Mouse (Mus musculus) splenic B cell, adult 2 months (primary cell): ENCODE measurements around the gene Ttyh2.

ENCODE experiments used
- DNase-seq: peaks from one replicate; pipeline ENCODE4 v3.0.0-alpha.2; 2011; ENCODE audit warnings: low read depth, low spot score
- H3K27me3 ChIP-seq: 2 replicates; pipeline ENCODE4 v1.6.1; 2012; ENCODE audit warnings: mild to moderate bottlenecking, low read length, moderate library complexity, mixed read lengths; ENCODE audit not compliant: control insufficient read depth, poor library complexity, insufficient read depth, severe bottlenecking
- H3K36me3 ChIP-seq: 2 replicates; pipeline ENCODE4 v1.6.1; 2012; ENCODE audit warnings: mild to moderate bottlenecking, low read length, moderate library complexity, mixed read lengths; ENCODE audit not compliant: control insufficient read depth, poor library complexity, insufficient read depth, severe bottlenecking

The Ttyh2 gene

GRCm38 (mm10) chr11:114675341-114675825, at the start of gene Ttyh2:
Gene Ttyh2, plus strand, starts transcription at chr11:114675431.
- no peaks in the 10 kb centered on the region for H3K27me3 ChIP-seq
- peaks cover 12% of the 10 kb centered on the region for H3K36me3 ChIP-seq
- DNase-seq, result peak; percentile 76

GRCm38 (mm10) chr11:114626071-114626690, 49.0 kb upstream of the Ttyh2 start:
- DNase-seq, result no peak
- H3K36me3 ChIP-seq, result no peaks in the 10 kb centered on the region
- H3K27me3 ChIP-seq, result no peaks in the 10 kb centered on the region; the same call in 1 of the 2 replicates

- DNase-seq, result no peak
- Histone ChIP-seq H3K36me3 (no peaks in the 10 kb centered on the region), H3K27me3 (no peaks in the 10 kb centered on the region; the same call in 1 of the 2 replicates)
Observed at GRCm38 (mm10) chr11:114627036-114627435, 48.2 kb upstream of the Ttyh2 start.

- DNase-seq, result peak; percentile 21
Observed at GRCm38 (mm10) chr11:114628032-114628431, 47.2 kb upstream of the Ttyh2 start.

GRCm38 (mm10) chr11:114630044-114630443, 45.2 kb upstream of the Ttyh2 start:
- peaks cover 3% of the 10 kb centered on the region; the same call in 1 of the 2 replicates for H3K27me3 ChIP-seq
- peak; percentile 12 for DNase-seq
- no peaks in the 10 kb centered on the region for H3K36me3 ChIP-seq

More at GRCm38 (mm10) chr11:114628032-114628431, 47.2 kb upstream of the Ttyh2 start:
- Histone ChIP-seq H3K36me3 (no peaks in the 10 kb centered on the region), H3K27me3 (peaks cover under 1% of the 10 kb centered on the region; the same call in 1 of the 2 replicates)

- no peak for DNase-seq
Observed at GRCm38 (mm10) chr11:114632266-114632665, 43.0 kb upstream of the Ttyh2 start.

GRCm38 (mm10) chr11:114636292-114636691, 38.9 kb upstream of the Ttyh2 start:
- DNase-seq, result peak; percentile 82
- H3K27me3 ChIP-seq, result peaks cover 3% of the 10 kb centered on the region
- no peaks in the 10 kb centered on the region for H3K36me3 ChIP-seq

More at GRCm38 (mm10) chr11:114632266-114632665, 43.0 kb upstream of the Ttyh2 start:
- Histone ChIP-seq H3K36me3 (no peaks in the 10 kb centered on the region), H3K27me3 (peaks cover 3% of the 10 kb centered on the region; the same call in 1 of the 2 replicates)

- DNase-seq, result no peak
- H3K36me3 ChIP-seq, result no peaks in the 10 kb centered on the region
- peaks cover 3% of the 10 kb centered on the region for H3K27me3 ChIP-seq
Observed at GRCm38 (mm10) chr11:114636727-114637505, 38.3 kb upstream of the Ttyh2 start.

- H3K27me3 ChIP-seq, result no peaks in the 10 kb centered on the region; the same call in 1 of the 2 replicates
- DNase-seq, result no peak
Observed at GRCm38 (mm10) chr11:114638647-114639290, 36.5 kb upstream of the Ttyh2 start.

GRCm38 (mm10) chr11:114639681-114640103, 35.5 kb upstream of the Ttyh2 start:
- DNase-seq, result no peak
- no peaks in the 10 kb centered on the region; the same call in 1 of the 2 replicates for H3K27me3 ChIP-seq
- H3K36me3 ChIP-seq, result no peaks in the 10 kb centered on the region

More at GRCm38 (mm10) chr11:114638647-114639290, 36.5 kb upstream of the Ttyh2 start:
- no peaks in the 10 kb centered on the region for H3K36me3 ChIP-seq

GRCm38 (mm10) chr11:114640658-114641057, 34.6 kb upstream of the Ttyh2 start:
- no peak for DNase-seq
- H3K27me3 ChIP-seq, result no peaks in the 10 kb centered on the region; the same call in 1 of the 2 replicates
- H3K36me3 ChIP-seq, result no peaks in the 10 kb centered on the region

- DNase-seq, result no peak
- H3K36me3 ChIP-seq, result no peaks in the 10 kb centered on the region
Observed at GRCm38 (mm10) chr11:114641136-114641535, 34.1 kb upstream of the Ttyh2 start.

GRCm38 (mm10) chr11:114642184-114642583, 33.0 kb upstream of the Ttyh2 start:
- H3K36me3 ChIP-seq, result no peaks in the 10 kb centered on the region
- DNase-seq, result no peak
- no peaks in the 10 kb centered on the region; the same call in 1 of the 2 replicates for H3K27me3 ChIP-seq

More at GRCm38 (mm10) chr11:114641136-114641535, 34.1 kb upstream of the Ttyh2 start:
- H3K27me3 ChIP-seq, result no peaks in the 10 kb centered on the region; the same call in 1 of the 2 replicates

GRCm38 (mm10) chr11:114642926-114643325, 32.3 kb upstream of the Ttyh2 start:
- no peak for DNase-seq
- H3K36me3 ChIP-seq, result no peaks in the 10 kb centered on the region
- H3K27me3 ChIP-seq, result no peaks in the 10 kb centered on the region; the same call in 1 of the 2 replicates
